Mouse (Mus musculus) megakaryocyte, embryonic 14.5 days (primary cell): ENCODE data around the gene Rad1. TPM values are rescaled to one million over a fixed set of nuclear protein-coding genes. Genes with fewer than 3 reads are reported as not detected.
A peak's percentile ranks its signal among the peaks of the same experiment; 100 is the strongest.
"Not testable (repeated sequence)": the region's sequence is repeated elsewhere in the genome, so short reads cannot be mapped to it uniquely, and the experiment has no call there.

Source experiments
- H3K27me3 ChIP-seq: replicated peaks from 2 replicates; pipeline ENCODE3; 2012; ENCODE audit warnings: inconsistent platforms
- H3K36me3 ChIP-seq: replicated peaks from 2 replicates; pipeline ENCODE3; 2012; ENCODE audit warnings: low read length, inconsistent platforms, mixed read lengths
- H3K4me1 ChIP-seq: 2 replicates; pipeline ENCODE4 v1.6.1; 2012; ENCODE audit warnings: inconsistent platforms
- H3K4me3 ChIP-seq: replicated peaks from 2 replicates; pipeline ENCODE3; 2012; ENCODE audit warnings: moderate library complexity, mild to moderate bottlenecking, inconsistent platforms
- H3K9me3 ChIP-seq: 2 replicates; pipeline ENCODE4 v1.6.1; 2012; ENCODE audit warnings: inconsistent platforms
- FLI1 ChIP-seq: IDR thresholded peaks from 2 replicates; pipeline ENCODE4 v1.6.1; 2012; ENCODE audit warnings: low read length, inconsistent platforms, mixed read lengths
- GATA1 ChIP-seq: IDR thresholded peaks from 3 replicates; pipeline ENCODE4 v1.6.1; 2012; ENCODE audit warnings: mixed read lengths, low read length, inconsistent platforms, borderline replicate concordance
- polyA plus RNA-seq: library from polyadenylated mRNA; stranded (reverse); fragments of >175 nt; gene quantifications from 2 replicates; pipeline ENCODE4 v1.2.3, GENCODE M21; 2012; ENCODE audit warnings: low replicate concordance; ENCODE audit not compliant: insufficient read depth

Gene Rad1
- polyA plus RNA-seq, 1 experiment = 1.5 TPM

- peaks cover 38% of the 10 kb centered on the region for H3K4me1 ChIP-seq
- H3K27me3 ChIP-seq = no peaks in the 10 kb centered on the region
- no peak for TF ChIP-seq GATA1
- TF ChIP-seq FLI1 = no peak
- H3K36me3 ChIP-seq = peaks cover 20% of the 10 kb centered on the region
- peak overlapping the region; percentile 94 for H3K4me3 ChIP-seq
- no peaks in the 10 kb centered on the region for H3K9me3 ChIP-seq
Observed at GRCm38 (mm10) chr15:10469641-10470150, 16.1 kb upstream of the Rad1 start.

GRCm38 (mm10) chr15:10470151-10470831, 15.5 kb upstream of the Rad1 start, which contains the start of gene Dnajc21:
Gene Dnajc21, minus strand, starts transcription at chr15:10470516.
- Histone ChIP-seq H3K4me3 (peak within 1 kb of the TSS; percentile 94), H3K27me3 (no peaks in the 10 kb centered on the region), H3K4me1 (peaks cover 32% of the 10 kb centered on the region), H3K36me3 (peaks cover 21% of the 10 kb centered on the region), H3K9me3 (no peaks in the 10 kb centered on the region)
- TF ChIP-seq GATA1 = no peak

GRCm38 (mm10) chr15:10470941-10471340, 14.9 kb upstream of the Rad1 start:
- H3K36me3 ChIP-seq = peaks cover 24% of the 10 kb centered on the region
- peaks cover 29% of the 10 kb centered on the region for H3K4me1 ChIP-seq
- TF ChIP-seq GATA1 (no peak), FLI1 (no peak)
- H3K4me3 ChIP-seq = peak overlapping the region; percentile 94
- H3K9me3 ChIP-seq = no peaks in the 10 kb centered on the region
- H3K27me3 ChIP-seq = no peaks in the 10 kb centered on the region

- H3K27me3 ChIP-seq = no peaks in the 10 kb centered on the region
- H3K36me3 ChIP-seq = peaks cover 49% of the 10 kb centered on the region
- peaks cover 20% of the 10 kb centered on the region for H3K4me1 ChIP-seq
- no peaks in the 10 kb centered on the region for H3K9me3 ChIP-seq
- peak overlapping the region; percentile 91 for H3K4me3 ChIP-seq
- TF ChIP-seq GATA1 (no peak), FLI1 (no peak)
Observed at GRCm38 (mm10) chr15:10486365-10486839, 584 bp downstream of the Rad1 start.

- H3K9me3 ChIP-seq = no peaks in the 10 kb centered on the region
- peak overlapping the region; percentile 91 for H3K4me3 ChIP-seq
- H3K27me3 ChIP-seq = no peaks in the 10 kb centered on the region
- TF ChIP-seq GATA1 (no peak), FLI1 (no peak)
- peaks cover 50% of the 10 kb centered on the region for H3K36me3 ChIP-seq
- peaks cover 20% of the 10 kb centered on the region for H3K4me1 ChIP-seq
Observed at GRCm38 (mm10) chr15:10487246-10487645, 1.4 kb downstream of the Rad1 start.

GRCm38 (mm10) chr15:10490101-10490500, 4.3 kb downstream of the Rad1 start:
- no peak overlapping the region for H3K4me3 ChIP-seq
- peaks cover 57% of the 10 kb centered on the region for H3K36me3 ChIP-seq
- TF ChIP-seq FLI1 = no peak
- TF ChIP-seq GATA1 = no peak
- peaks cover 10% of the 10 kb centered on the region for H3K4me1 ChIP-seq
- H3K27me3 ChIP-seq = no peaks in the 10 kb centered on the region
- H3K9me3 ChIP-seq = no peaks in the 10 kb centered on the region

GRCm38 (mm10) chr15:10495944-10496343, 10.1 kb downstream of the Rad1 start:
- Histone ChIP-seq H3K9me3 (no peaks in the 10 kb centered on the region), H3K36me3 (peaks cover 38% of the 10 kb centered on the region), H3K4me1 (peaks cover 5% of the 10 kb centered on the region), H3K4me3 (no peak overlapping the region), H3K27me3 (no peaks in the 10 kb centered on the region)
- no peak for TF ChIP-seq FLI1
- TF ChIP-seq GATA1 = no peak

GRCm38 (mm10) chr15:10496696-10497095, 10.9 kb downstream of the Rad1 start:
- peaks cover 32% of the 10 kb centered on the region for H3K36me3 ChIP-seq
- H3K27me3 ChIP-seq, H3K4me1 ChIP-seq, H3K9me3 ChIP-seq, H3K4me3 ChIP-seq: not testable (repeated sequence)

- TF ChIP-seq GATA1 (no peak), FLI1 (no peak)
- Histone ChIP-seq H3K4me3 (no peak overlapping the region), H3K36me3 (peaks cover 11% of the 10 kb centered on the region), H3K4me1 (peaks cover 5% of the 10 kb centered on the region), H3K9me3 (no peaks in the 10 kb centered on the region), H3K27me3 (peaks cover 3% of the 10 kb centered on the region)
Observed at GRCm38 (mm10) chr15:10499593-10499992, 13.8 kb downstream of the Rad1 start.

GRCm38 (mm10) chr15:10500035-10500434, 14.2 kb downstream of the Rad1 start:
- Histone ChIP-seq H3K27me3 (peaks cover 3% of the 10 kb centered on the region), H3K4me1 (peaks cover 5% of the 10 kb centered on the region), H3K9me3 (no peaks in the 10 kb centered on the region), H3K4me3 (no peak overlapping the region), H3K36me3 (peaks cover 9% of the 10 kb centered on the region)
- TF ChIP-seq FLI1 (no peak), GATA1 (no peak)
